Mouse (Mus musculus) lung, adult 2 months (tissue): ENCODE results near the gene Shld2.

ENCODE experiments used
- CTCF ChIP-seq: fragments of 200-500 bp; IDR thresholded peaks from 2 replicates; pipeline ENCODE4 v1.5.1; 2011; ENCODE audit warnings: mild to moderate bottlenecking, low read length, control low read depth; ENCODE audit not compliant: insufficient read depth
- POLR2A ChIP-seq: fragments of 200-500 bp; IDR thresholded peaks from 2 replicates; pipeline ENCODE4 v1.6.1; 2011; ENCODE audit warnings: low read depth, mild to moderate bottlenecking, control low read depth, low read length, borderline replicate concordance; ENCODE audit errors: extremely low read depth

- TF ChIP-seq CTCF (no peak), POLR2A (no peak)
Measured at GRCm38 (mm10) chr14:34343078-34343477, 32.8 kb upstream of the Shld2 start.
